Mouse (Mus musculus) heart, embryonic 14.5 days (tissue): Measurements from ENCODE around the gene Atrn. TPM values are rescaled to one million over a fixed set of nuclear protein-coding genes. Genes with fewer than 3 reads are reported as not detected.

Source experiments
- ATAC-seq: fragments of 200-750 bp; cut with Nextera tagmentation; 2 replicates; pipeline ENCODE4 v1.8.0; 2017; ENCODE audit warnings: low read depth, moderate TSS enrichment; ENCODE audit not compliant: insufficient number of reproducible peaks, insufficient read depth, low FRiP score
- H3K27ac ChIP-seq, 2 experiments: fragments of 200-500 bp in 1 of 2; fragments of 300-500 bp in 1 of 2; sonication (generic) in 1 of 2; replicated peaks in 1 of 2; 2 replicates each; pipeline ENCODE4 v1.5.1; 2012 to 2014; ENCODE audit warnings: low read depth in 2 of 2, low read length in 2 of 2, control low read depth in 1 of 2, mild to moderate bottlenecking in 1 of 2, mixed read lengths in 1 of 2; ENCODE audit not compliant: control insufficient read depth in 1 of 2, insufficient read depth in 1 of 2
- H3K27me3 ChIP-seq: fragments of 300-500 bp; sonication (generic); 2 replicates; pipeline ENCODE4 v1.6.1; 2014; ENCODE audit warnings: mild to moderate bottlenecking, low read length, control low read depth; ENCODE audit not compliant: control insufficient read depth, insufficient read depth
- H3K36me3 ChIP-seq: fragments of 300-500 bp; sonication (generic); 2 replicates; pipeline ENCODE4 v1.6.1; 2014; ENCODE audit warnings: mild to moderate bottlenecking, control low read depth, low read length, mixed read lengths; ENCODE audit not compliant: control insufficient read depth, insufficient read depth
- H3K4me1 ChIP-seq, 2 experiments: fragments of 200-500 bp in 1 of 2; fragments of 300-500 bp in 1 of 2; sonication (generic) in 1 of 2; 2 replicates each; pipeline ENCODE4 v1.6.1; 2012 to 2014; ENCODE audit warnings: low read length in 2 of 2, control low read depth in 1 of 2, mixed read lengths in 1 of 2; ENCODE audit not compliant: control insufficient read depth in 2 of 2, insufficient read depth in 2 of 2
- H3K4me2 ChIP-seq: fragments of 300-500 bp; sonication (generic); 2 replicates; pipeline ENCODE4 v1.6.1; 2014; ENCODE audit warnings: mild to moderate bottlenecking, low read length
- H3K4me3 ChIP-seq, 2 experiments: fragments of 200-500 bp in 1 of 2; fragments of 300-500 bp in 1 of 2; sonication (generic) in 1 of 2; 2 replicates each; pipeline ENCODE4 v1.5.1; 2012 to 2014; ENCODE audit warnings: low read length in 2 of 2, mild to moderate bottlenecking in 2 of 2, control low read depth in 1 of 2, low read depth in 1 of 2, moderate library complexity in 1 of 2; ENCODE audit not compliant: control insufficient read depth in 1 of 2, insufficient read depth in 1 of 2
- H3K9ac ChIP-seq: fragments of 300-500 bp; sonication (generic); 2 replicates; pipeline ENCODE4 v1.6.1; 2014; ENCODE audit warnings: mild to moderate bottlenecking, low read length
- H3K9me3 ChIP-seq: fragments of 300-500 bp; sonication (generic); 2 replicates; pipeline ENCODE4 v1.6.1; 2016; ENCODE audit warnings: low read length, control low read depth; ENCODE audit not compliant: control insufficient read depth
- WGBS: fragments of 180-500 bp; shearing (Covaris S2); extraction: QIAGEN DNeasy Blood & Tissue Kit; methylation state at CpG from one replicate; pipeline ENCODE4 v1.1.7; 2014; 5-methylcytosine and 5-hydroxymethylcytosine counted together
- polyA plus RNA-seq: library from polyadenylated mRNA; unstranded; fragments of >200 nt; fragmentation: Nextera tagmentation; extraction: Ambion mirVana; gene quantifications from 2 replicates; pipeline ENCODE4 v1.2.1, GENCODE M21; 2014

Atrn gene
- polyA plus RNA-seq, 1 experiment from 2014 or later, result 8.7 TPM

GRCm38 (mm10) chr2:131059781-131060540 is 153.7 kb downstream of the Atrn start:
- WGBS, result 66% methylated on average over 9 of the region's 9 CpGs
- Histone ChIP-seq H3K4me3 (no peak overlapping the region), H3K9me3 (no peaks in the 10 kb centered on the region), H3K4me2 (no peak overlapping the region), H3K36me3 (no peaks in the 10 kb centered on the region), H3K4me1 (peaks cover 37 to 62% of the 10 kb centered on the region in 2 experiments), H3K27me3 (peaks cover 30% of the 10 kb centered on the region), H3K27ac (peak overlapping the region in 1 of 2 experiments; percentile 62; a peak in 2 of 4 replicates), H3K9ac (no peak overlapping the region)
- no peak for ATAC-seq

GRCm38 (mm10) chr2:131060784-131061183 is 154.5 kb downstream of the Atrn start:
- Histone ChIP-seq H3K27ac (peak overlapping the region; percentile 24 to 36; a peak in 2 of 4 replicates), H3K4me3 (no peak overlapping the region), H3K4me1 (peaks cover 37 to 54% of the 10 kb centered on the region in 2 experiments), H3K9ac (peak overlapping the region; percentile 46), H3K36me3 (no peaks in the 10 kb centered on the region), H3K4me2 (peak overlapping the region; percentile 2), H3K9me3 (no peaks in the 10 kb centered on the region), H3K27me3 (peaks cover 26% of the 10 kb centered on the region)
- no peak for ATAC-seq
- 58% methylated on average over 6 of the region's 6 CpGs for WGBS

- H3K27ac ChIP-seq, result peak overlapping the region; percentile 23 to 24; a peak in 3 of 4 replicates
- 20% methylated on average over 5 of the region's 5 CpGs for WGBS
- peaks cover 24% of the 10 kb centered on the region for H3K27me3 ChIP-seq
- H3K4me3 ChIP-seq, result no peak overlapping the region
- H3K4me1 ChIP-seq, result peaks cover 37 to 46% of the 10 kb centered on the region in 2 experiments
- no peak for ATAC-seq
- peak overlapping the region; percentile 2 for H3K4me2 ChIP-seq
- H3K9ac ChIP-seq, result no peak overlapping the region
- H3K36me3 ChIP-seq, result no peaks in the 10 kb centered on the region
- no peaks in the 10 kb centered on the region for H3K9me3 ChIP-seq
Observed at GRCm38 (mm10) chr2:131061607-131062006, 155.3 kb downstream of the Atrn start.

- H3K27me3 ChIP-seq, result peaks cover 24% of the 10 kb centered on the region
- H3K36me3 ChIP-seq, result no peaks in the 10 kb centered on the region
- H3K4me2 ChIP-seq, result peak within 1 kb of the TSS; percentile 69
- H3K4me3 ChIP-seq, result peak within 1 kb of the TSS; percentile 20 to 33
- H3K9me3 ChIP-seq, result no peaks in the 10 kb centered on the region
- WGBS, result 3% methylated on average over 25 of the region's 27 CpGs
- peaks cover 37 to 46% of the 10 kb centered on the region in 2 experiments for H3K4me1 ChIP-seq
- no peak within 1 kb of the TSS for H3K27ac ChIP-seq
- 0 out of 2 replicates have a peak, but pooled peaks have one; percentile 37 for ATAC-seq
- H3K9ac ChIP-seq, result peak within 1 kb of the TSS; percentile 46
Observed at GRCm38 (mm10) chr2:131063404-131063864, 157.1 kb downstream of the Atrn start, which contains the start of gene Adam33. Gene Adam33, minus strand, starts transcription at chr2:131063814.

GRCm38 (mm10) chr2:131066342-131066741 is 160.0 kb downstream of the Atrn start:
- Histone ChIP-seq H3K4me3 (no peak overlapping the region), H3K4me2 (no peak overlapping the region), H3K27ac (no peak overlapping the region), H3K9ac (no peak overlapping the region), H3K36me3 (no peaks in the 10 kb centered on the region), H3K9me3 (no peaks in the 10 kb centered on the region), H3K4me1 (peaks cover 13 to 22% of the 10 kb centered on the region in 2 experiments), H3K27me3 (peaks cover 24% of the 10 kb centered on the region)
- ATAC-seq, result no peak
- WGBS, result 60% methylated on average over 9 of the region's 9 CpGs

GRCm38 (mm10) chr2:131067481-131067880 is 161.2 kb downstream of the Atrn start:
- no peak for ATAC-seq
- Histone ChIP-seq H3K27ac (no peak overlapping the region), H3K4me2 (no peak overlapping the region), H3K9ac (no peak overlapping the region), H3K4me3 (no peak overlapping the region), H3K4me1 (peaks cover 6 to 13% of the 10 kb centered on the region in 2 experiments; a peak in 3 of 4 replicates), H3K27me3 (peaks cover 24% of the 10 kb centered on the region), H3K9me3 (no peaks in the 10 kb centered on the region), H3K36me3 (no peaks in the 10 kb centered on the region)
- WGBS, result 72% methylated on average over 6 of the region's 6 CpGs

GRCm38 (mm10) chr2:131072536-131072935 is 166.2 kb downstream of the Atrn start:
- no peaks in the 10 kb centered on the region for H3K9me3 ChIP-seq
- WGBS, result 82% methylated on average over 10 of the region's 10 CpGs
- H3K4me1 ChIP-seq, result no peaks in the 10 kb centered on the region
- H3K36me3 ChIP-seq, result no peaks in the 10 kb centered on the region
- H3K9ac ChIP-seq, result no peak overlapping the region
- H3K27ac ChIP-seq, result no peak overlapping the region
- no peak overlapping the region for H3K4me3 ChIP-seq
- ATAC-seq, result no peak
- H3K27me3 ChIP-seq, result no peaks in the 10 kb centered on the region
- H3K4me2 ChIP-seq, result no peak overlapping the region
